Mouse (Mus musculus) forebrain, embryonic 13.5 days (tissue): ENCODE results near the gene Kif5c. TPM values are rescaled to one million over a fixed set of nuclear protein-coding genes. Genes with fewer than 3 reads are reported as not detected.

Experiments
- ATAC-seq: fragments of 200-750 bp; cut with Nextera tagmentation; 2 replicates; pipeline ENCODE4 v1.8.0; 2017
- H3K27ac ChIP-seq: fragments of 300-500 bp; sonication (generic); 2 replicates; pipeline ENCODE4 v1.5.1; 2015; ENCODE audit warnings: inconsistent platforms, mild to moderate bottlenecking, moderate library complexity
- H3K27me3 ChIP-seq: fragments of 300-500 bp; sonication (generic); 2 replicates; pipeline ENCODE4 v1.6.1; 2015; ENCODE audit warnings: mild to moderate bottlenecking, inconsistent platforms
- H3K36me3 ChIP-seq: fragments of 300-500 bp; sonication (generic); 2 replicates; pipeline ENCODE4 v1.6.1; 2015; ENCODE audit warnings: mild to moderate bottlenecking, inconsistent platforms; ENCODE audit not compliant: poor library complexity, severe bottlenecking
- H3K4me1 ChIP-seq: fragments of 300-500 bp; sonication (generic); 2 replicates; pipeline ENCODE4 v1.6.1; 2015; ENCODE audit warnings: inconsistent platforms
- H3K4me2 ChIP-seq: fragments of 300-500 bp; sonication (generic); 2 replicates; pipeline ENCODE4 v1.6.1; 2015; ENCODE audit warnings: inconsistent platforms, mild to moderate bottlenecking, moderate library complexity
- H3K4me3 ChIP-seq: fragments of 300-500 bp; sonication (generic); 2 replicates; pipeline ENCODE4 v1.5.1; 2015; ENCODE audit warnings: mild to moderate bottlenecking, inconsistent platforms
- H3K9ac ChIP-seq: fragments of 300-500 bp; sonication (generic); 2 replicates; pipeline ENCODE4 v1.6.1; 2015; ENCODE audit warnings: mild to moderate bottlenecking, inconsistent platforms
- H3K9me3 ChIP-seq: fragments of 300-500 bp; sonication (generic); replicated peaks from 2 replicates; pipeline ENCODE4 v1.6.1; 2016; ENCODE audit warnings: inconsistent platforms
- WGBS: fragments of 180-500 bp; shearing (Covaris S2); methylation state at CpG from one replicate; pipeline ENCODE4 v1.1.7; 2015; 5-methylcytosine and 5-hydroxymethylcytosine counted together
- polyA plus RNA-seq: library from polyadenylated mRNA; unstranded; fragments of >200 nt; fragmentation: Nextera tagmentation; extraction: Ambion mirVana; gene quantifications from 2 replicates; pipeline ENCODE4 v1.2.1, GENCODE M21; 2015

The Kif5c gene
- polyA plus RNA-seq, 1 experiment from 2014 or later: 129 TPM

DNA sequence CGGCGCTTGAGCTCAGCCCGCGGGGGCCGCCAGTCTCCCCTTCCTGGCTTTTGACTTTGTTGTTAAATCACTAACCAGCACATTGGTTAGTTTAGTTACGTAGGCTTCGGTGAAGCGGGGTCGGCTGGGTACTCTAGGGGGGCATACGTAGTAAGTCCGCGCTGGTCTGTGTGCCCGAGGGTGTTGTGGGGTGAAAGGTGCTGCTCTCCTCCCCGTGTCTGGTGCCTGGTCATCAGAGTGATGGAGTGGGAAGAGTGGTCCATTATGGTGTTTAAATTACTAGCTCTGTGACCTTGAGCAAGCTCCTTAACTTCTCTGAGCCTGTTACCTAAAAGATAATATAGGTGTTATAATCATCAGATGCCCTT is 168.9 kb downstream of the Kif5c start:
- Histone ChIP-seq H3K4me1 (peaks cover 21% of the 10 kb centered on the region), H3K4me2 (peak overlapping the region; percentile 100), H3K9me3 (no peaks in the 10 kb centered on the region), H3K36me3 (no peaks in the 10 kb centered on the region), H3K27me3 (peaks cover 37% of the 10 kb centered on the region), H3K9ac (peak overlapping the region; percentile 73), H3K27ac (no peak overlapping the region), H3K4me3 (peak overlapping the region; percentile 66)
- ATAC-seq: peak; percentile 52
- WGBS: 2% methylated on average over 14 of the region's 14 CpGs

DNA sequence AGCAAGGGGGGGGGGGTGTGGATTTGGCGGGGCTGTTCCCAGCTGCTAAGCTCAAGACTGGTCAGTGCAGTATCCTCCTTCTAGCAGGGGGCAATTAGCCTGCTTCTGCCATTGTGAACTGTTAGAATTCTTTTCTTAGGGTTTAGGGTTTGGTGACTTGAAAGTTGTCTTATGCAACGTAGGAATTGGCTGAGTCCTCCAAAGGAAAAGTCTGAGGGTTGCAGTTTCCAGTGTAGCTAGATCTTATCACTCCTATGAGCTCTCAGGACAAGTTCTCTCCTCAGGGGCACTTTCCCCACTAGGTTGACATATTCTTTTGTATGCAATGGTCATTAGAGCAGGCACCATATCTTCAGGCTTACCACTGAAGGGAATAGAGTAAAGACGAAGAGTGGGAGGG is 169.5 kb downstream of the Kif5c start:
- no peak overlapping the region for H3K27ac ChIP-seq
- ATAC-seq: no peak
- H3K27me3 ChIP-seq: peaks cover 37% of the 10 kb centered on the region
- no peaks in the 10 kb centered on the region for H3K9me3 ChIP-seq
- peaks cover 21% of the 10 kb centered on the region for H3K4me1 ChIP-seq
- no peaks in the 10 kb centered on the region for H3K36me3 ChIP-seq
- no peak overlapping the region for H3K4me3 ChIP-seq
- H3K4me2 ChIP-seq: peak overlapping the region; percentile 100; the same call in 1 of the 2 replicates
- H3K9ac ChIP-seq: no peak overlapping the region
- WGBS: 28% methylated on average over 2 of the region's 3 CpGs

- ATAC-seq: no peak
- no peaks in the 10 kb centered on the region for H3K36me3 ChIP-seq
- no peak overlapping the region for H3K4me3 ChIP-seq
- no peaks in the 10 kb centered on the region for H3K9me3 ChIP-seq
- no peak overlapping the region for H3K27ac ChIP-seq
- H3K4me2 ChIP-seq: no peak overlapping the region
- 68% methylated on average over 6 of the region's 6 CpGs for WGBS
- H3K4me1 ChIP-seq: peaks cover 21% of the 10 kb centered on the region
- H3K27me3 ChIP-seq: peaks cover 37% of the 10 kb centered on the region
- H3K9ac ChIP-seq: no peak overlapping the region
Observed at GRCm38 (mm10) chr2:49789078-49789477, 170.0 kb downstream of the Kif5c start.

DNA sequence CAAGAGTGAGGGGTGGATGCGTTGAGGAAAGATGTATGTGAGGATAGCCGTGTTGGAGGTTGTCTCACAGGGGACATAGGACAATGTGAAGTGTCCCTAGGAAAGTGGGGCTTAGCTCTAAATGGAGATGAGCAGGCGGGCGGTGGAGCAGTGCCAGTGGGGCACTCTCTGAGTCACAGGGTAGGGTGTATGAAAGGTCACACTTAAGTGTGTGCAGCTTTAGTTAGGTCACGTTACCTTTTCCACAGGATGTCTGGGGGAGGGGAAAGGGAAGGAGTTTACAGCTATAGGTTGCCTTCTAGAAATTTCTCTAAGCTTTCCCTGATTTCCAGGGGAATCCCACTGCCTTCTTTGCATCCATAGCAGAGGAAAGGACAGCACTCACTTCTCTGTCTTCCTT is 170.4 kb downstream of the Kif5c start:
- no peak overlapping the region for H3K27ac ChIP-seq
- H3K4me2 ChIP-seq: no peak overlapping the region
- H3K9me3 ChIP-seq: no peaks in the 10 kb centered on the region
- no peaks in the 10 kb centered on the region for H3K36me3 ChIP-seq
- no peak for ATAC-seq
- peaks cover 21% of the 10 kb centered on the region for H3K4me1 ChIP-seq
- H3K9ac ChIP-seq: no peak overlapping the region
- no peak overlapping the region for H3K4me3 ChIP-seq
- 88% methylated on average over 5 of the region's 5 CpGs for WGBS
- peaks cover 37% of the 10 kb centered on the region for H3K27me3 ChIP-seq

DNA sequence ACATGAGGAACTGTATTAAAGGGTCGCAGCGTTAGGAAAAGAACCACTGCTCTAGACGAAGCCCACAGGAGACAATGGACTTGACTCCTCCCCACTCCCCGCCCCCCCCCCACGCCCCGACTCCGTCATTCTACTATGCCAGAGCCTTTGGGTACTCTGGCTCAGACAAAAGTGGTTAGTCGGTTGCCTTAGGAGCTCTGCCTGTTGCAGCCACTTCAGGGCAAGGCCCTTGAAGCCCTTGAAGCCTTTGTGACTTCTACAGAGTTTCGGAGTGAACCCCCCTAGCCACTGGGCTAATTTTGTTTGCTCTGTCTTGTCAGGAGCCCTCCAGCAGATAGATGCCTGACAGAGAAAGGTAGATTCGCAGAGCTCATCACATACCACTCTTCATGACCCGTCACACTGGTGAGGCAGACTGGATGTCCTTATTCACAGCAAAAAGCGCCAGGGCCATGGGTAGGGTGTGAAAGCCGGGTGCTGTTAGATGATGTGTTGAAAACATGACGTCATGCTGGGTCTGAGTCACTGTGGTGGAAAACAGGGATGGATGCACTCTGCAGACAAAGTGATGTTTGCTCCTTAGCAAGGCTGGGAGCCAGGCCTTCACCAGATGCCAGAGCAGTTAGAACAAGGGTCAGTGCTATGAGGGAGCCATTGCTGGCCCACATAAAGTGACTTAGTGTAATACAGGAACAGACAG is 178.5 kb downstream of the Kif5c start:
- Histone ChIP-seq H3K27me3 (no peaks in the 10 kb centered on the region), H3K4me2 (no peak overlapping the region), H3K9ac (no peak overlapping the region), H3K9me3 (no peaks in the 10 kb centered on the region), H3K4me1 (no peaks in the 10 kb centered on the region), H3K27ac (no peak overlapping the region), H3K36me3 (no peaks in the 10 kb centered on the region), H3K4me3 (no peak overlapping the region)
- no peak for ATAC-seq
- 64% methylated on average over 14 of the region's 14 CpGs for WGBS

DNA sequence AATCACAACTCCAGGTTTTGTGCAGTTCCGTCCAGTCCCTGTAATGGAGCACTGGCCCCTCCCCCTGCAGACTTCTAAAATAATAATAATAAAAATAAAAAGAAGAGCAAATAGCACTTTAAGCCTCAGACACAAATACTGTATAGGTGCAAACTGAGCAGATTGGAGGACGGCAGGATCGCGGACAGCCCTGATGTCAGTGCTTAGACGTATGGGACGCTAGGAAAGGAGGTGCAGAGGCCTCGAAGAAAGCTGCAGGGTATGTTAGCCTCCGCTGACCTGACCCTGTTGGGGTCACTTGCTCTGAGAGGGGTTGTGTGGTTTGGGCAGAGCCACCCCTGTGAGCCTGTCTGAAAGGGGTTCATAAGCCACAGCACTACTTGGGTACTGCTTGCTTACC is 185.3 kb downstream of the Kif5c start:
- Histone ChIP-seq H3K36me3 (no peaks in the 10 kb centered on the region), H3K4me1 (peaks cover 4% of the 10 kb centered on the region; the same call in 1 of the 2 replicates), H3K9ac (no peak overlapping the region), H3K27me3 (no peaks in the 10 kb centered on the region), H3K4me3 (no peak overlapping the region), H3K27ac (no peak overlapping the region), H3K4me2 (no peak overlapping the region), H3K9me3 (no peaks in the 10 kb centered on the region)
- no peak for ATAC-seq
- WGBS: 86% methylated on average over 8 of the region's 8 CpGs

DNA sequence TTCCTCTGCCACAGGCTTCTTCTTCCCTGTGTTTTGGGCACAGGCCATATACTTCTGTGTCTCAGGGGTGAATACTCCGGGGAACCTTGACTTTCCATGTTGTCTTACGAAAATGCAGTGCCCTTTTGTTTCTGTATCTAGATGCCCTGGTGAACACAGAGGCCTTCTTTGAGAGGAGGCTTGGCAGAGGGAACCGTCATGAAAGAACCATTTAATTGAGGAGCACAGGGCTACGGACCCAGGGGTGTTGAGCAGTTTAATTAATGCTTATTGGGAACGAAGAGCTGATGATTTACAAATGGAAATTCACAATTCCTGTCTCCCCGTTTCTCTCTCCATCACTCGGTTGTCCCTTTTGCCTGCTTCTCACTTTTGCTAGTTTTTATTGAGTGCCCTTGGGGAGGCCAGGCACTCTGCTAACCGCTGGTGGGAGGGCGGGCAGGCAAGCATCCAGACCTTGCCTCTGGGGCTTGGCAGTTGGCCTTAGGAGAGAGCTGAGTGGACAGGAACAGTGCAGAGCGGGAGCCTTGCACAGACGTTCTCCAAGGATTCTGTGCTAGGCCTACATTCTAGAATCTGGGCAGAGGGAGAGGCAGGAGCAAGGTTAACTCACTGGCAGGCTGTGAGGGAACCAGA is 186.8 kb downstream of the Kif5c start:
- Histone ChIP-seq H3K9ac (no peak overlapping the region), H3K4me3 (no peak overlapping the region), H3K27ac (no peak overlapping the region), H3K9me3 (no peaks in the 10 kb centered on the region), H3K27me3 (no peaks in the 10 kb centered on the region), H3K4me1 (peaks cover 4% of the 10 kb centered on the region; the same call in 1 of the 2 replicates), H3K36me3 (no peaks in the 10 kb centered on the region), H3K4me2 (no peak overlapping the region)
- ATAC-seq: no peak
- 62% methylated on average over 11 of the region's 11 CpGs for WGBS

GRCm38 (mm10) chr2:49809496-49809895 is 190.4 kb downstream of the Kif5c start:
- H3K36me3 ChIP-seq: no peaks in the 10 kb centered on the region
- H3K27ac ChIP-seq: no peak overlapping the region
- ATAC-seq: no peak
- H3K4me3 ChIP-seq: no peak overlapping the region
- 95% methylated on average over 6 of the region's 6 CpGs for WGBS
- H3K9ac ChIP-seq: no peak overlapping the region
- H3K4me1 ChIP-seq: peaks cover 17% of the 10 kb centered on the region
- H3K27me3 ChIP-seq: no peaks in the 10 kb centered on the region
- no peaks in the 10 kb centered on the region for H3K9me3 ChIP-seq
- no peak overlapping the region for H3K4me2 ChIP-seq

DNA sequence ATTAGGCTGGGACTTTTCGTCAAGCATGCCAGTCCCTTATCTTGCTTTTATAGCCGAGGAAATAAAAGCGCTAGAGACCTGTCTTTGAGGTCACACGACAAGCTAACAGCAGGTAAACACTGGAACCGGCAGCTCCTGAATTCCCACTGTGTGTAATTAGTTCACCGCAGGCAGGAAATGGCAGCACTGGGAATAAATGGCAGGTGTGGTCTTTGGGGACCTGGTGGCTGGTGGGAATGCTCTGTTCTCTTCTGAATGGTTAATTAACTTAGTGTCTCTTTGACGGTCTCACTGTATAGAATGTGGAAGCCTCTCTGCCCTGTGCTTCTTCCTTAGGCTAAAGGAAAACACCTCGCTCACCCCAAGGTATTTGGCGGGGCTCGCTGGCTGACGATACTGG is 192.3 kb downstream of the Kif5c start:
- no peaks in the 10 kb centered on the region for H3K9me3 ChIP-seq
- peaks cover 13% of the 10 kb centered on the region for H3K4me1 ChIP-seq
- WGBS: 15% methylated on average over 11 of the region's 11 CpGs
- no peak overlapping the region for H3K4me3 ChIP-seq
- no peak for ATAC-seq
- no peak overlapping the region for H3K4me2 ChIP-seq
- H3K27ac ChIP-seq: no peak overlapping the region
- no peaks in the 10 kb centered on the region for H3K27me3 ChIP-seq
- no peak overlapping the region for H3K9ac ChIP-seq
- no peaks in the 10 kb centered on the region for H3K36me3 ChIP-seq

DNA sequence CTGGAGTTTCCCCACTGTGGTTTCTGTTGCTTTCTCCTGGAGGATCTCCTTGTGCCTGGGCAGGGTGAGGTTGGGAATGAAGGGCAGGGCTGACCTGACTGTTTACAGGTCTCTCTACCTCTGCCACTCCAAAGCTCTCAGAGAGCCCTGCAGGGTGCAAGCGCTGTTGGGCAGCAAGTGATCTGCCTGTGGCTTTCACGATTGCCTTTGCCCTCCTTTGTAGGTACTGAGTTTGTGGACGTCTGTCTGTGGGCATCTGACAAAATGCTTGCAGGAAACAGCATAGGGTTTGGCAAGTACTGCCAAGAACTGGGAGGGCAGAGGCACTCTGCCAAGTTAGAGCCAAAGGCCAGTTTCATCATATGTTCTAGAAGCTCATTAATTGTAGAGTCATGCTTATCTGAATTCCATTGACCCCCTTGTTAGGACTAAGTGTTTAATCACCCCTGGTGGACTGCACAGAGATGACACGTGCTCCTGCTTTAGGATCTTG is 192.8 kb downstream of the Kif5c start:
- WGBS: 17% methylated on average over 4 of the region's 4 CpGs
- Histone ChIP-seq H3K27ac (no peak overlapping the region), H3K4me2 (no peak overlapping the region), H3K27me3 (no peaks in the 10 kb centered on the region), H3K36me3 (no peaks in the 10 kb centered on the region), H3K9ac (no peak overlapping the region), H3K4me1 (peaks cover 13% of the 10 kb centered on the region), H3K4me3 (no peak overlapping the region), H3K9me3 (no peaks in the 10 kb centered on the region)
- ATAC-seq: 0 out of 2 replicates have a peak, but pooled peaks have one; percentile 10

DNA sequence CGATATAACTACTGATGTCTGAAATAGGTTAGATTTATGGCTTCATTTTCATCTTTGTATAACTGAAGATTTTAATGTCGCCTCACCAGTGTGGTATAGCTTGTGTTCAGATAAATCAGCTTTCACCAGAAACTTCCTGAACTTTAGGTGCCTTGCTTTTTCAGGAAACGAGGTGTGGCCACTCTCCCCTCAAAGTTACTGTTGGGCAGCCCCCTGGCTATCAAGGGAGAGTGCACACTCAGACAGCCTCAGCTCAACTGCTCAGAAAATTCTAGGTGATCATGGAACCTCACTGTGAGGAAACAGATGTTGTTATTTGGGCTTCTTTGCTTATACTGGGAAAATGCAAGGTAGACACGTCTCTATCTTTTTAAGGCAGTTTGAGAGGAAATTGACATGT is 194.1 kb downstream of the Kif5c start:
- H3K4me3 ChIP-seq: no peak overlapping the region
- H3K27me3 ChIP-seq: no peaks in the 10 kb centered on the region
- no peak overlapping the region for H3K9ac ChIP-seq
- no peak overlapping the region for H3K4me2 ChIP-seq
- peaks cover 13% of the 10 kb centered on the region for H3K4me1 ChIP-seq
- no peak for ATAC-seq
- H3K27ac ChIP-seq: no peak overlapping the region
- 82% methylated on average over 4 of the region's 4 CpGs for whole genome bisulfite sequencing
- H3K36me3 ChIP-seq: no peaks in the 10 kb centered on the region
- H3K9me3 ChIP-seq: no peaks in the 10 kb centered on the region

GRCm38 (mm10) chr2:49814011-49814410 is 194.9 kb downstream of the Kif5c start:
- Histone ChIP-seq H3K9me3 (no peaks in the 10 kb centered on the region), H3K27ac (no peak overlapping the region), H3K36me3 (no peaks in the 10 kb centered on the region), H3K4me2 (no peak overlapping the region), H3K9ac (no peak overlapping the region), H3K4me1 (peaks cover 13% of the 10 kb centered on the region), H3K4me3 (no peak overlapping the region), H3K27me3 (no peaks in the 10 kb centered on the region)
- ATAC-seq: no peak
- 79% methylated on average over 6 of the region's 6 CpGs for WGBS
